8 mouse cellular contexts compared by ENCODE assay signal in genomic region chr15:102517631-102517975, GRCm38 (mm10). TPM values are rescaled to one million over a fixed set of nuclear protein-coding genes. Genes with fewer than 3 reads are reported as not detected.
DNase-seq lines count a peak whose midpoint lies in the region; ATAC-seq and TF ChIP-seq lines count a peak whose summit lies in the region.

No protein-coding gene starts in this region.

- no peaks in the 10 kb centered on the region for H3K9me3 ChIP-seq in kidney, embryonic 14.5 days (ENCODE audit: control insufficient read depth, low read length)
- H3K9me3 ChIP-seq in hindbrain, embryonic 14.5 days (ENCODE audit: control insufficient read depth, low read length) = no peaks in the 10 kb centered on the region
- no peaks in the 10 kb centered on the region for H3K9me3 ChIP-seq in midbrain, embryonic 14.5 days (ENCODE audit: control insufficient read depth, low read length)

- no peak for ATAC-seq in kidney, embryonic 14.5 days (ENCODE audit: low FRiP score, low TSS enrichment)
- ATAC-seq in hindbrain, embryonic 14.5 days (ENCODE audit: low FRiP score) = no peak
- ATAC-seq in midbrain, embryonic 14.5 days (ENCODE audit: low FRiP score, low TSS enrichment) = no peak
- no peak for ATAC-seq in granulocyte monocyte progenitor cell, adult 5-6 weeks (replicated peaks; ENCODE audit: poor library complexity, severe bottlenecking)

- H3K36me3 ChIP-seq in kidney, embryonic 14.5 days (ENCODE audit: control insufficient read depth, insufficient read depth, low read length) = peaks cover 20% of the 10 kb centered on the region
- peaks cover 20% of the 10 kb centered on the region for H3K36me3 ChIP-seq in hindbrain, embryonic 14.5 days (replicated peaks; ENCODE audit: control insufficient read depth, insufficient read depth)
- H3K36me3 ChIP-seq in midbrain, embryonic 14.5 days (ENCODE audit: control insufficient read depth, insufficient read depth, low read length) = peaks cover 13% of the 10 kb centered on the region

- peak; percentile 20; the same call in 1 of the 2 replicates for TF ChIP-seq POLR2A in brain, embryonic 14.5 days (IDR thresholded peaks at IDR 0.05; ENCODE audit: borderline replicate concordance, extremely low read depth, insufficient read depth, insufficient read length, poor library complexity, severe bottlenecking)

- peak overlapping the region; percentile 58 for H3K9ac ChIP-seq in kidney, embryonic 14.5 days (ENCODE audit: low read depth, low read length)
- peak overlapping the region; percentile 87 for H3K9ac ChIP-seq in hindbrain, embryonic 14.5 days
- H3K9ac ChIP-seq in midbrain, embryonic 14.5 days (replicated peaks; ENCODE audit: low read length) = peak overlapping the region; percentile 91

- peak overlapping the region; percentile 99 for H3K27ac ChIP-seq in kidney, embryonic 14.5 days (ENCODE audit: low read depth, low read length)
- H3K27ac ChIP-seq in hindbrain, embryonic 14.5 days = peak overlapping the region; percentile 94
- peak overlapping the region; percentile 99 for H3K27ac ChIP-seq in midbrain, embryonic 14.5 days (replicated peaks; ENCODE audit: low read depth, low read length)

- H3K4me1 ChIP-seq in kidney, embryonic 14.5 days (ENCODE audit: control insufficient read depth, insufficient read depth, low read length) = peaks cover 23% of the 10 kb centered on the region
- peaks cover 31% of the 10 kb centered on the region for H3K4me1 ChIP-seq in hindbrain, embryonic 14.5 days (replicated peaks; ENCODE audit: control insufficient read depth, insufficient read depth, low read length)
- peaks cover 38% of the 10 kb centered on the region for H3K4me1 ChIP-seq in midbrain, embryonic 14.5 days (ENCODE audit: control insufficient read depth, insufficient read depth, low read length)

- DNase-seq in kidney, adult 11 months = no peak
- DNase-seq in brain, embryonic 14.5 days (ENCODE audit: low read depth) = no peak
- DNase-seq in hindbrain, embryonic 14.5 days (ENCODE audit: low spot score) = no peak
- DNase-seq in midbrain, embryonic 14.5 days = no peak
- no peak for DNase-seq in right cerebral cortex, postnatal 36 days (ENCODE audit: low spot score in 2 of 2)
- DNase-seq in layer of hippocampus, postnatal 10 days (ENCODE audit: low spot score in 2 of 2) = no peak

- H3K4me3 ChIP-seq in kidney, embryonic 14.5 days (ENCODE audit: low read length) = peak overlapping the region; percentile 65
- peak overlapping the region; percentile 72 for H3K4me3 ChIP-seq in hindbrain, embryonic 14.5 days (replicated peaks; ENCODE audit: low read length)
- peak overlapping the region; percentile 69 for H3K4me3 ChIP-seq in midbrain, embryonic 14.5 days (replicated peaks; ENCODE audit: low read depth, low read length)

- H3K27me3 ChIP-seq in kidney, embryonic 14.5 days (ENCODE audit: control insufficient read depth, insufficient read depth, low read length) = no peaks in the 10 kb centered on the region
- no peaks in the 10 kb centered on the region for H3K27me3 ChIP-seq in hindbrain, embryonic 14.5 days (ENCODE audit: control insufficient read depth, insufficient read depth, low read length)
- no peaks in the 10 kb centered on the region for H3K27me3 ChIP-seq in midbrain, embryonic 14.5 days (ENCODE audit: control insufficient read depth, insufficient read depth, low read length)

- peak overlapping the region; percentile 91 for H3K4me2 ChIP-seq in kidney, embryonic 14.5 days (replicated peaks; ENCODE audit: low read depth, low read length)
- peak overlapping the region; percentile 69 for H3K4me2 ChIP-seq in hindbrain, embryonic 14.5 days (replicated peaks)
- peak overlapping the region; percentile 65 for H3K4me2 ChIP-seq in midbrain, embryonic 14.5 days (ENCODE audit: low read length)

- no peak for TF ChIP-seq CTCF in brain, embryonic 14.5 days (IDR thresholded peaks at IDR 0.05; ENCODE audit: borderline replicate concordance, extremely low read depth, insufficient read depth, insufficient read length)

- under 1% methylated on average over 10 of the region's 10 CpGs for WGBS in kidney, embryonic 14.5 days
- WGBS in hindbrain, embryonic 14.5 days = under 1% methylated on average over 10 of the region's 10 CpGs
- under 1% methylated on average over 10 of the region's 10 CpGs for WGBS in midbrain, embryonic 14.5 days

RNA-seq across cellular contexts. Expression of gene Tarbp2, which starts 0.4 kb away (rescaled TPM):
- 80.4 and 89.1 TPM in 2 replicates for polyA plus RNA-seq in kidney, embryonic 14.5 days (2014; fragmentation: Nextera tagmentation; extraction: Ambion mirVana)
- 126 and 186 TPM in 2 replicates for polyA plus RNA-seq in brain, embryonic 14.5 days (2012; rRNA removed)
- 77.8 and 86.7 TPM in 2 replicates for polyA plus RNA-seq in hindbrain, embryonic 14.5 days (2014; fragmentation: Nextera tagmentation; extraction: Ambion mirVana)
- polyA plus RNA-seq in midbrain, embryonic 14.5 days (2014; fragmentation: Nextera tagmentation; extraction: Ambion mirVana) = 76.3 and 90.7 TPM in 2 replicates
- 29.4 and 36.3 TPM in 2 replicates for total RNA-seq in granulocyte monocyte progenitor cell, adult 5-6 weeks (2014; fragmentation: Nextera tagmentation)
- total RNA-seq in granulocyte monocyte progenitor cell, adult 5-6 weeks (2017) = 18.7 and 20.0 TPM in 2 replicates
- 10 to 100 TPM; 45.7 to 46.8 TPM for total RNA-seq in layer of hippocampus, postnatal 10 days (2021)

RNA-seq across cellular contexts. Expression of gene Map3k12, which starts 0.7 kb away (rescaled TPM):
- 12.2 and 14.8 TPM in 2 replicates for polyA plus RNA-seq in kidney, embryonic 14.5 days (2014; fragmentation: Nextera tagmentation; extraction: Ambion mirVana)
- 72.4 and 79.2 TPM in 2 replicates for polyA plus RNA-seq in brain, embryonic 14.5 days (2012; rRNA removed)
- 43.9 and 47.5 TPM in 2 replicates for polyA plus RNA-seq in hindbrain, embryonic 14.5 days (2014; fragmentation: Nextera tagmentation; extraction: Ambion mirVana)
- 44.2 and 47.9 TPM in 2 replicates for polyA plus RNA-seq in midbrain, embryonic 14.5 days (2014; fragmentation: Nextera tagmentation; extraction: Ambion mirVana)
- total RNA-seq in granulocyte monocyte progenitor cell, adult 5-6 weeks (2014; fragmentation: Nextera tagmentation) = 0.38 TPM in 1 of 2 replicates, not detected in the other
- total RNA-seq in granulocyte monocyte progenitor cell, adult 5-6 weeks (2017) = 0.26 and 0.60 TPM in 2 replicates
- 10 to 100 TPM; 83.2 to 88.9 TPM for total RNA-seq in layer of hippocampus, postnatal 10 days (2021)

RNA-seq across cellular contexts. Expression of gene Npff, which starts 7.1 kb away (rescaled TPM):
- polyA plus RNA-seq in kidney, embryonic 14.5 days (2014; fragmentation: Nextera tagmentation; extraction: Ambion mirVana) = 2.7 and 3.5 TPM in 2 replicates
- 7.1 and 7.5 TPM in 2 replicates for polyA plus RNA-seq in brain, embryonic 14.5 days (2012; rRNA removed)
- polyA plus RNA-seq in hindbrain, embryonic 14.5 days (2014; fragmentation: Nextera tagmentation; extraction: Ambion mirVana) = 5.0 and 8.6 TPM in 2 replicates
- polyA plus RNA-seq in midbrain, embryonic 14.5 days (2014; fragmentation: Nextera tagmentation; extraction: Ambion mirVana) = 1.3 and 2.7 TPM in 2 replicates
- total RNA-seq in granulocyte monocyte progenitor cell, adult 5-6 weeks (2014; fragmentation: Nextera tagmentation) = 12.9 and 19.4 TPM in 2 replicates
- 2.4 TPM in 1 of 2 replicates, not detected in the other for total RNA-seq in granulocyte monocyte progenitor cell, adult 5-6 weeks (2017)
- 1 to 10 TPM; 2.6 to 6.3 TPM for total RNA-seq in layer of hippocampus, postnatal 10 days (2021)

RNA-seq across cellular contexts. Expression of gene Gm10337, which starts 14.1 kb away (rescaled TPM):
- polyA plus RNA-seq in kidney, embryonic 14.5 days (2014; fragmentation: Nextera tagmentation; extraction: Ambion mirVana) = not detected in 2 replicates
- not detected in 2 replicates for polyA plus RNA-seq in brain, embryonic 14.5 days (2012; rRNA removed)
- 9.6 and 17.2 TPM in 2 replicates for polyA plus RNA-seq in hindbrain, embryonic 14.5 days (2014; fragmentation: Nextera tagmentation; extraction: Ambion mirVana)
- polyA plus RNA-seq in midbrain, embryonic 14.5 days (2014; fragmentation: Nextera tagmentation; extraction: Ambion mirVana) = 9.6 TPM in 1 of 2 replicates, not detected in the other
- 7.7 TPM in 1 of 2 replicates, not detected in the other for total RNA-seq in granulocyte monocyte progenitor cell, adult 5-6 weeks (2014; fragmentation: Nextera tagmentation)
- not detected in 2 replicates for total RNA-seq in granulocyte monocyte progenitor cell, adult 5-6 weeks (2017)
- total RNA-seq in layer of hippocampus, postnatal 10 days (2021) = not detected

RNA-seq across cellular contexts. Expression of gene Pcbp2, which starts 47.3 kb away (rescaled TPM):
- polyA plus RNA-seq in kidney, embryonic 14.5 days (2014; fragmentation: Nextera tagmentation; extraction: Ambion mirVana) = 305 and 373 TPM in 2 replicates
- polyA plus RNA-seq in brain, embryonic 14.5 days (2012; rRNA removed) = 569 and 716 TPM in 2 replicates
- polyA plus RNA-seq in hindbrain, embryonic 14.5 days (2014; fragmentation: Nextera tagmentation; extraction: Ambion mirVana) = 158 and 166 TPM in 2 replicates
- 187 TPM in 2 replicates for polyA plus RNA-seq in midbrain, embryonic 14.5 days (2014; fragmentation: Nextera tagmentation; extraction: Ambion mirVana)
- total RNA-seq in granulocyte monocyte progenitor cell, adult 5-6 weeks (2014; fragmentation: Nextera tagmentation) = 731 and 799 TPM in 2 replicates
- total RNA-seq in granulocyte monocyte progenitor cell, adult 5-6 weeks (2017) = 213 and 218 TPM in 2 replicates
- total RNA-seq in layer of hippocampus, postnatal 10 days (2021) = 100 to 1,000 TPM; 418 to 481 TPM
